Mouse (Mus musculus) urinary bladder, adult 18-20 months (tissue): ENCODE data around the gene Fam198a.

Source experiments
- DNase-seq, 2 experiments: peaks; one replicate each; pipeline ENCODE4 v3.0.0; 2022; ENCODE audit warnings: low spot score in 2 of 2, mixed read lengths in 2 of 2

Fam198a gene

GRCm38 (mm10) chr9:122021581-122021980 is 70.8 kb downstream of the Fam198a start:
- no peak for DNase-seq

GRCm38 (mm10) chr9:122022776-122023175 is 72.0 kb downstream of the Fam198a start:
- peak in 1 of 2 experiments; percentile 46 for DNase-seq

GRCm38 (mm10) chr9:122023873-122024272 is 73.1 kb downstream of the Fam198a start:
- DNase-seq, result no peak

- DNase-seq, result no peak
These were observed 73.6 kb downstream of the Fam198a start for GRCm38 (mm10) chr9:122024419-122024818.

- no peak for DNase-seq
These were observed 75.2 kb downstream of the Fam198a start for GRCm38 (mm10) chr9:122025855-122026590.

GRCm38 (mm10) chr9:122027081-122027913 is 76.5 kb downstream of the Fam198a start:
- no peak for DNase-seq

GRCm38 (mm10) chr9:122027914-122028745 is 77.3 kb downstream of the Fam198a start:
- no peak for DNase-seq

- no peak for DNase-seq
These were observed 79.0 kb downstream of the Fam198a start for GRCm38 (mm10) chr9:122029765-122030164.
